Mouse (Mus musculus): ENCODE data around the gene Zfx. TPM values are rescaled to one million over a fixed set of nuclear protein-coding genes. Genes with fewer than 3 reads are reported as not detected.

Zfx gene
- polyA plus RNA-seq, 1 experiment from 2014 or later: 18.1 TPM

DNA sequence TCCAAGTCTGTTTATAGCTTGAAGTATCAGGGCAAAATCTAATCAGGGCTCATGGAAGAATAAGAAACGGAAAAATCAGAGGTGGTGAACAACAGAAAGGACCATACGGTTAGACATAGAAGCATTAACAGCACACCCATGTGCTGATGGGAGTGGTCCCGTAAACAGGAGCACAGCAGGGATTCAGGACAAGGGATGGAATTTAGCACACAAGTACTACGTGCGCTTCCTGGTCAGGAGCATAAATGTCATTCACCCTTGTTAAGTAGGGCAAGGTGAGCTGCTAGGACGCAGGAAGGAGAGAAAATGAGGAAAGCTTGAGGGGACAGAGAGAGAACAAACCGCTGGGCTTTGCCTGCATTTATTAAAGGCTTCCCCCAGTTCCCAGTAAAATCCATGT, 93.4 kb downstream of the Zfx start:
- no peak overlapping the region for H3K4me2 ChIP-seq (ENCODE audit: low read length)
- WGBS: 80% methylated on average over 7 of the region's 7 CpGs

More for the DNA sequence above, 93.4 kb downstream of the Zfx start:
- Histone ChIP-seq H3K27me3 (replicated peaks; ENCODE audit: control insufficient read depth, insufficient read depth, low read length) (peaks cover 5% of the 10 kb centered on the region), H3K4me3 (ENCODE audit: low read length) (no peak overlapping the region), H3K4me1 (ENCODE audit: control insufficient read depth, insufficient read depth, low read depth, low read length) (no peaks in the 10 kb centered on the region), H3K9me3 (ENCODE audit: control insufficient read depth, low read length) (no peaks in the 10 kb centered on the region), H3K27ac (ENCODE audit: low read depth, low read length) (no peak overlapping the region), H3K36me3 (ENCODE audit: control insufficient read depth, insufficient read depth, low read length) (no peaks in the 10 kb centered on the region), H3K9ac (ENCODE audit: low read depth, low read length) (no peak overlapping the region)
- no peak for ATAC-seq

Other genes with a start within 250 kb of the Zfx start
- not detected in 2 replicates for gene AU015836, start 155.0 kb downstream of the Zfx start, polyA plus RNA-seq (2015; fragmentation: Nextera tagmentation; extraction: Ambion mirVana)
- gene Eif2s3x, start 89.2 kb upstream of the Zfx start, polyA plus RNA-seq (2015; fragmentation: Nextera tagmentation; extraction: Ambion mirVana): 81.9 and 85.8 TPM in 2 replicates
- gene Klhl15, start 110.9 kb upstream of the Zfx start, polyA plus RNA-seq (2015; fragmentation: Nextera tagmentation; extraction: Ambion mirVana): 9.1 and 9.2 TPM in 2 replicates
- gene Fam90a1b, start 243.1 kb upstream of the Zfx start, polyA plus RNA-seq (2015; fragmentation: Nextera tagmentation; extraction: Ambion mirVana): 0.13 and 0.14 TPM in 2 replicates
- gene Apoo, start 243.4 kb upstream of the Zfx start, polyA plus RNA-seq (2015; fragmentation: Nextera tagmentation; extraction: Ambion mirVana): 130 and 131 TPM in 2 replicates